Mouse (Mus musculus) neural tube, embryonic 13.5 days (tissue): ENCODE data around the gene Hs3st5. TPM values are rescaled to one million over a fixed set of nuclear protein-coding genes. Genes with fewer than 3 reads are reported as not detected.

Source experiments
- ATAC-seq: fragments of 200-750 bp; cut with Nextera tagmentation; 2 replicates; pipeline ENCODE4 v1.8.0; 2017; ENCODE audit warnings: low read depth, mild to moderate bottlenecking, moderate TSS enrichment, moderate library complexity
- H3K27ac ChIP-seq: fragments of 300-500 bp; sonication (generic); replicated peaks from 2 replicates; pipeline ENCODE4 v1.5.1; 2015; ENCODE audit warnings: moderate library complexity, mild to moderate bottlenecking, inconsistent platforms
- H3K27me3 ChIP-seq: fragments of 300-500 bp; sonication (generic); 2 replicates; pipeline ENCODE4 v1.6.1; 2015; ENCODE audit warnings: mild to moderate bottlenecking, inconsistent platforms
- H3K36me3 ChIP-seq: fragments of 300-500 bp; sonication (generic); 2 replicates; pipeline ENCODE4 v1.6.1; 2015; ENCODE audit warnings: mild to moderate bottlenecking, inconsistent platforms
- H3K4me1 ChIP-seq: fragments of 300-500 bp; sonication (generic); replicated peaks from 2 replicates; pipeline ENCODE4 v1.6.1; 2015; ENCODE audit warnings: inconsistent platforms
- H3K4me2 ChIP-seq: fragments of 300-500 bp; sonication (generic); 2 replicates; pipeline ENCODE4 v1.6.1; 2015; ENCODE audit warnings: inconsistent platforms, mild to moderate bottlenecking, moderate library complexity
- H3K4me3 ChIP-seq: fragments of 300-500 bp; sonication (generic); 2 replicates; pipeline ENCODE4 v1.5.1; 2015; ENCODE audit warnings: mild to moderate bottlenecking, inconsistent platforms
- H3K9ac ChIP-seq: fragments of 300-500 bp; sonication (generic); 2 replicates; pipeline ENCODE4 v1.6.1; 2015; ENCODE audit warnings: moderate library complexity, mild to moderate bottlenecking, inconsistent platforms
- H3K9me3 ChIP-seq: fragments of 300-500 bp; sonication (generic); 2 replicates; pipeline ENCODE4 v1.6.1; 2016; ENCODE audit warnings: inconsistent platforms
- WGBS: fragments of 180-500 bp; shearing (Covaris S2); methylation state at CpG from one replicate; pipeline ENCODE4 v1.1.7; 2015; 5-methylcytosine and 5-hydroxymethylcytosine counted together
- polyA plus RNA-seq: library from polyadenylated mRNA; unstranded; fragments of >200 nt; fragmentation: Nextera tagmentation; extraction: Ambion mirVana; gene quantifications from 2 replicates; pipeline ENCODE4 v1.2.1, GENCODE M21; 2015

The Hs3st5 gene
- 26.1 and 26.4 TPM in 2 replicates for polyA plus RNA-seq

- WGBS = under 1% methylated on average over 65 of the region's 71 CpGs
- peak within 1 kb of the TSS; percentile 79 for H3K4me3 ChIP-seq
- H3K36me3 ChIP-seq = no peaks in the 10 kb centered on the region
- H3K4me1 ChIP-seq = peaks cover 20% of the 10 kb centered on the region
- peaks cover 12% of the 10 kb centered on the region; the same call in 1 of the 2 replicates for H3K27me3 ChIP-seq
- peak within 1 kb of the TSS; percentile 85 for H3K9ac ChIP-seq
- H3K4me2 ChIP-seq = peak within 1 kb of the TSS; percentile 95
- peak; percentile 94 for ATAC-seq
- no peaks in the 10 kb centered on the region for H3K9me3 ChIP-seq
- peak within 1 kb of the TSS; percentile 84 for H3K27ac ChIP-seq
Observed at GRCm38 (mm10) chr10:36506727-36507555, at the start of gene Hs3st5. Gene Hs3st5 (plus strand): TSS chr10:36506814.

DNA sequence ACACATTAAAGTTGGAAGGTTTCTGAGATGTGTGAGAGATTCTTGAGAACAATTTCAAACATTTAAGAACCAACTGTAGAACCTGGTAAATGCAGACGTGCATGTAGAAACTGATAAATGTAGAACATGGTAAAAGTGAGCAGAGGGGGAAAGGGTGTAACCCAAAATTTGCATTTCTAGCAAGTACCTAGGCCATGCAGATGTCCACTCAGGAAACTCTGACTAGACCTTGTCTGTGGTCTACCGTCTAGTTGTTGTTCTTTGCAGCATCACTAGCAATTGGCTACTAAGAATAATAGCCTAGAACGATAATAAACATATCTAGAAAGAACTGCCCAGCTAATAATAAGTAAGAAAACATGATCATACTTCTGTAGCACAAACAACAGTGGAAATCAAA lies 38.0 kb upstream of the Hs3st5 start:
- 88% methylated on average over 3 of the region's 3 CpGs for WGBS
- ATAC-seq = no peak

DNA sequence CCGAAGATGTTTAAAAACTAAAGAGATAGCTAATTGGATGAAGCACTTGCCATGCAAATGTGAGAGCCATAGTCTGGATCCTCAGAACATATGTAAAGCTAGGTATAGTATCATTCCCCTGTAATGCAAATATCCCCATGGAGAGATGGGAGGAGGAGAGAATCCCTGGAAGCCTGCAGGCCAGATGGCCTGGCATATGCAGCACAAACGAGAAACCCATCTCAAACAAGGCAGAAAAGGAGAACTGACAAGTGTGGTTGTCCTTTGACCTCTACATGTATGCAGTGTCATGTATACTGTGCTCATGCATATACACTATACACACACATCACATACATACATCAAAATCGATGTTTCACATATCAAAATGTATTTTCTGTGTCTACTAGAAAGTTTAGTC lies 35.5 kb upstream of the Hs3st5 start:
- ATAC-seq = no peak

More for the DNA sequence above, 38.0 kb upstream of the Hs3st5 start:
- H3K27me3 ChIP-seq = no peaks in the 10 kb centered on the region
- no peaks in the 10 kb centered on the region for H3K4me1 ChIP-seq
- H3K4me3 ChIP-seq = no peak overlapping the region
- H3K36me3 ChIP-seq = no peaks in the 10 kb centered on the region
- H3K9ac ChIP-seq = no peak overlapping the region
- H3K27ac ChIP-seq = no peak overlapping the region
- no peak overlapping the region for H3K4me2 ChIP-seq
- H3K9me3 ChIP-seq = no peaks in the 10 kb centered on the region

DNA sequence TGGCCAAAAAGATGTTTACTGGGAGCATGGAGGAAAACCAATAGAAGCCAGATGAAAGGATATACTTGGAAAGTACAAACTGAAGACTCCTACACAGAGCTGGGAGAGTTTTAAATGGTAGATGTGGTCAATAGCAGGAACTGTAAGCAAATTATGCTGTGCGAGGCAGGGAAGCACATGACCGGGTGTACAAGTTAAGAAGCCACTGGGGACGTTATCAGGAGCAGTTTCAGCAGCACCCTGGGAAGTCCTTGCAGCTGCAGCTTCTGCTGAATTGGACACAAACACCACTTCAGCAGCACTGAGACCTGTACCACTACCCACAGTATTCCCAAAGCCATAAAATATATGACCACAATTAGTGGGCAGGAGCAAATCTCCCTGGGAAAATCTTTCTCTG lies 31.8 kb upstream of the Hs3st5 start:
- ATAC-seq = 0 out of 2 replicates have a peak, but pooled peaks have one; percentile 23
- WGBS = 31% methylated on average over 3 of the region's 3 CpGs

More for the DNA sequence above, 35.5 kb upstream of the Hs3st5 start:
- Histone ChIP-seq H3K27ac (no peak overlapping the region), H3K36me3 (no peaks in the 10 kb centered on the region), H3K9me3 (no peaks in the 10 kb centered on the region), H3K9ac (no peak overlapping the region), H3K27me3 (no peaks in the 10 kb centered on the region), H3K4me1 (no peaks in the 10 kb centered on the region), H3K4me3 (no peak overlapping the region), H3K4me2 (no peak overlapping the region)
- WGBS = 74% methylated on average over 3 of the region's 3 CpGs

GRCm38 (mm10) chr10:36477543-36477942 lies 29.1 kb upstream of the Hs3st5 start:
- no peak overlapping the region for H3K4me2 ChIP-seq
- 89% methylated on average over 4 of the region's 4 CpGs for WGBS

More for the DNA sequence above, 31.8 kb upstream of the Hs3st5 start:
- H3K9me3 ChIP-seq = no peaks in the 10 kb centered on the region
- no peaks in the 10 kb centered on the region for H3K36me3 ChIP-seq
- no peak overlapping the region for H3K4me3 ChIP-seq
- no peaks in the 10 kb centered on the region for H3K4me1 ChIP-seq
- H3K27ac ChIP-seq = no peak overlapping the region
- H3K9ac ChIP-seq = no peak overlapping the region
- H3K4me2 ChIP-seq = no peak overlapping the region
- no peaks in the 10 kb centered on the region for H3K27me3 ChIP-seq

GRCm38 (mm10) chr10:36483362-36483761 lies 23.3 kb upstream of the Hs3st5 start:
- H3K27me3 ChIP-seq = no peaks in the 10 kb centered on the region
- 60% methylated on average over 2 of the region's 2 CpGs for WGBS
- no peak for ATAC-seq
- no peak overlapping the region for H3K27ac ChIP-seq
- H3K4me1 ChIP-seq = no peaks in the 10 kb centered on the region
- no peak overlapping the region for H3K9ac ChIP-seq
- H3K4me2 ChIP-seq = no peak overlapping the region
- H3K36me3 ChIP-seq = no peaks in the 10 kb centered on the region
- H3K4me3 ChIP-seq = no peak overlapping the region
- no peaks in the 10 kb centered on the region for H3K9me3 ChIP-seq

More at GRCm38 (mm10) chr10:36477543-36477942, 29.1 kb upstream of the Hs3st5 start:
- H3K9ac ChIP-seq = no peak overlapping the region
- H3K9me3 ChIP-seq = no peaks in the 10 kb centered on the region
- no peak overlapping the region for H3K4me3 ChIP-seq
- ATAC-seq = no peak
- H3K4me1 ChIP-seq = no peaks in the 10 kb centered on the region
- H3K27me3 ChIP-seq = no peaks in the 10 kb centered on the region
- H3K27ac ChIP-seq = no peak overlapping the region
- no peaks in the 10 kb centered on the region for H3K36me3 ChIP-seq

- Histone ChIP-seq H3K27ac (no peak overlapping the region), H3K36me3 (no peaks in the 10 kb centered on the region), H3K4me1 (no peaks in the 10 kb centered on the region), H3K4me2 (no peak overlapping the region), H3K9ac (no peak overlapping the region), H3K27me3 (no peaks in the 10 kb centered on the region), H3K4me3 (no peak overlapping the region), H3K9me3 (no peaks in the 10 kb centered on the region)
- 80% methylated on average over 3 of the region's 3 CpGs for WGBS
- ATAC-seq = no peak
Observed at GRCm38 (mm10) chr10:36484011-36484410, 22.6 kb upstream of the Hs3st5 start.

GRCm38 (mm10) chr10:36484728-36485300 lies 21.8 kb upstream of the Hs3st5 start:
- Histone ChIP-seq H3K9ac (no peak overlapping the region), H3K9me3 (no peaks in the 10 kb centered on the region), H3K27me3 (no peaks in the 10 kb centered on the region), H3K4me2 (no peak overlapping the region), H3K27ac (no peak overlapping the region), H3K4me1 (no peaks in the 10 kb centered on the region), H3K36me3 (no peaks in the 10 kb centered on the region), H3K4me3 (no peak overlapping the region)
- 63% methylated on average over 1 of the region's 1 CpGs for WGBS
- no peak for ATAC-seq

DNA sequence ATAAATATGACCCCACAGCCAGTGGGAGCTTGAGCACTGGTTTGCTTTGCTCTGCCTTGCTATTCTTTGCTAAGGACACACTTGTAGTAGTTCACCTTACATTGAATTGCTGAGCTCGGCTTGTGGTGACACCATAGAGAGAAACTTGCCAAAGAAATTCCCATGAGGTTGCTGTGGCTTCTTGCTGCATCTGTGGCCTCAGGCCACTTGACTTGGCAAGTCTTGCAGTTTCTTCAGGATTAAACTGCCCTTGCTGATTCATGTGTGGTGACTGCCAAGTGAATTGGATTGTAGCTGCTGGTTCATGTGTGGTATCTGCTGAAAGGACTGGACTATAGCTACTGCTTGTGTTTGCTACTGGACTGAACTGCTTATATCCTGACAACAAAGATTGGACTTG lies 13.0 kb upstream of the Hs3st5 start:
- ATAC-seq = no peak
- Histone ChIP-seq H3K4me2 (no peak overlapping the region), H3K9me3 (no peaks in the 10 kb centered on the region), H3K4me3 (no peak overlapping the region), H3K36me3 (no peaks in the 10 kb centered on the region), H3K4me1 (no peaks in the 10 kb centered on the region), H3K9ac (no peak overlapping the region), H3K27ac (no peak overlapping the region), H3K27me3 (no peaks in the 10 kb centered on the region)
- WGBS = 85% methylated on average over 1 of the region's 1 CpGs

- no peak overlapping the region for H3K4me3 ChIP-seq
- no peaks in the 10 kb centered on the region for H3K9me3 ChIP-seq
- no peaks in the 10 kb centered on the region for H3K36me3 ChIP-seq
- H3K4me1 ChIP-seq = no peaks in the 10 kb centered on the region
- 88% methylated on average over 1 of the region's 1 CpGs for WGBS
- H3K9ac ChIP-seq = no peak overlapping the region
- no peak overlapping the region for H3K4me2 ChIP-seq
- no peak for ATAC-seq
- no peak overlapping the region for H3K27ac ChIP-seq
- H3K27me3 ChIP-seq = no peaks in the 10 kb centered on the region
Observed at GRCm38 (mm10) chr10:36499713-36500112, 6.9 kb upstream of the Hs3st5 start.

DNA sequence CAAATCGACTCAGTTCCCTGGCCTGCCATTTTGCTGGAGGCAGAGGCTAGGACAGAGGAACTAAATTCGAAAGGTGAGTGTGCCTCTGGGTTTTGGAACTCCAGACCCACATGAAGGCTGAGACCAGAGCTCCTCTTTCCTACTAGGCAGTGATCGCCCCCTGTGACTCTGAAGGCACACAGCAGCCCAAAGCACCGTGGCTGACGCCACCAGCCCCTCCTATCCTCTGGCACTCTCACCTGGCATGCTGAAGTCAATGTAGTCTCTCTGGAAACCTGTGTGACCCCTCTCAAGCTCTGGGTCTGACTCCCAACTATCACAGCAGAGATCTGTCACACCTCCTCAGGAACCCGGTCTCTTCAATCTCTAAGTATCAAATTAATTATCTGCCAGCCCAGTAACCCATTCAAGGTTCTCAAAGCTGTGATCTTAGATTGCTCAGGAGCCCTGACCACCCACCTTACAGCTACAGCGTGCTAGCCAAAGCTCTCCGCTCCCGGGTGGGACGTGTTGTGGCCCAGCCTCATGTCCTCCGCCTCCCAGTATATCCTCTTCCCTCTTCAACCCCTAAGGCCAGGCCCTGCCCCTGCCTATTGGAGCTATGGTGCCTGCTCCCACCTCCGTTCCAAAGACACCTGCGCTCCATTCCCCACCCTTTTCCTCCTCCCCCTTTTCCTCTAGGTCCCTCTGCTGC lies 434 bp upstream of the Hs3st5 start:
- Histone ChIP-seq H3K4me3 (peak overlapping the region; percentile 79), H3K36me3 (no peaks in the 10 kb centered on the region), H3K9me3 (no peaks in the 10 kb centered on the region), H3K9ac (peak overlapping the region; percentile 85), H3K27ac (peak overlapping the region; percentile 84), H3K4me2 (peak overlapping the region; percentile 95), H3K27me3 (peaks cover 12% of the 10 kb centered on the region; the same call in 1 of the 2 replicates), H3K4me1 (peaks cover 20% of the 10 kb centered on the region)
- ATAC-seq = peak; percentile 60
- 9% methylated on average over 13 of the region's 13 CpGs for WGBS

DNA sequence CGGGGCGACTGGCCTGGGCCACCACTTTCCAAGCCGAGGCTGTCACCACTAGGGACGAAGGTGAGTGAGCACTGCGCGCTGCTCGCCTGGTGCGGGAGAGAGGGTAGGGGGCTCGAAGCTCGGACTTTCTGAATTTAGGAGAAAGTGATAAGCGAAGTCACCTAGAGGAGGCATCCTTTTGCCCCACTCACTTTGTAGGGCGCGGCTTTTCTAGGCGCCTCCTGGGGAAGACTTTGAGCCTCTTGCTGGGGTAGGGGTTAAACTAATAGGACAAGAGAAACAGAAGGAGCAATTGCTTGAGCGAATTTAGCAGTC lies 899 bp downstream of the Hs3st5 start:
- WGBS = 0% methylated on average over 15 of the region's 15 CpGs
- H3K36me3 ChIP-seq = no peaks in the 10 kb centered on the region
- peak overlapping the region; percentile 79 for H3K4me3 ChIP-seq
- H3K4me2 ChIP-seq = peak overlapping the region; percentile 95
- H3K27me3 ChIP-seq = peaks cover 12% of the 10 kb centered on the region; the same call in 1 of the 2 replicates
- peak overlapping the region; percentile 84 for H3K27ac ChIP-seq
- ATAC-seq = no peak
- no peaks in the 10 kb centered on the region for H3K9me3 ChIP-seq
- H3K4me1 ChIP-seq = peaks cover 20% of the 10 kb centered on the region
- H3K9ac ChIP-seq = peak overlapping the region; percentile 85
